Mouse (Mus musculus) midbrain, embryonic 14.5 days (tissue): ENCODE results near the gene Ccdc42. TPM values are rescaled to one million over a fixed set of nuclear protein-coding genes. Genes with fewer than 3 reads are reported as not detected.

Experiments used
- ATAC-seq: fragments of 200-750 bp; cut with Nextera tagmentation; 2 replicates; pipeline ENCODE4 v1.8.0; 2017; ENCODE audit warnings: moderate number of reproducible peaks, moderate library complexity; ENCODE audit not compliant: low FRiP score, low TSS enrichment
- DNase-seq: peaks from one replicate; pipeline ENCODE4 v3.0.0-alpha.2; 2015
- H3K27ac ChIP-seq: fragments of 300-500 bp; sonication (generic); replicated peaks from 2 replicates; pipeline ENCODE4 v1.5.1; 2014; ENCODE audit warnings: mild to moderate bottlenecking, low read depth, low read length, moderate library complexity
- H3K27me3 ChIP-seq: fragments of 300-500 bp; sonication (generic); 2 replicates; pipeline ENCODE4 v1.6.1; 2014; ENCODE audit warnings: low read length, control low read depth, mixed read lengths; ENCODE audit not compliant: control insufficient read depth, insufficient read depth
- H3K36me3 ChIP-seq: fragments of 300-500 bp; sonication (generic); 2 replicates; pipeline ENCODE4 v1.6.1; 2014; ENCODE audit warnings: low read length, control low read depth; ENCODE audit not compliant: control insufficient read depth, insufficient read depth
- H3K4me1 ChIP-seq: fragments of 300-500 bp; sonication (generic); 2 replicates; pipeline ENCODE4 v1.6.1; 2014; ENCODE audit warnings: mild to moderate bottlenecking, antibody characterized with exemption, low read length, control low read depth; ENCODE audit not compliant: control insufficient read depth, insufficient read depth
- H3K4me2 ChIP-seq: fragments of 300-500 bp; sonication (generic); 2 replicates; pipeline ENCODE4 v1.6.1; 2014; ENCODE audit warnings: mild to moderate bottlenecking, low read length, moderate library complexity
- H3K4me3 ChIP-seq: fragments of 300-500 bp; sonication (generic); replicated peaks from 2 replicates; pipeline ENCODE4 v1.5.1; 2014; ENCODE audit warnings: low read depth, low read length
- H3K9ac ChIP-seq: fragments of 300-500 bp; sonication (generic); replicated peaks from 2 replicates; pipeline ENCODE4 v1.6.1; 2014; ENCODE audit warnings: mild to moderate bottlenecking, low read length, moderate library complexity
- H3K9me3 ChIP-seq: fragments of 300-500 bp; sonication (generic); 2 replicates; pipeline ENCODE4 v1.6.1; 2016; ENCODE audit warnings: low read length, control low read depth, mixed read lengths; ENCODE audit not compliant: control insufficient read depth
- WGBS: fragments of 180-500 bp; shearing (Covaris S2); extraction: QIAGEN DNeasy Blood & Tissue Kit; methylation state at CpG from one replicate; pipeline ENCODE4 v1.1.7; 2014; 5-methylcytosine and 5-hydroxymethylcytosine counted together
- polyA plus RNA-seq: library from polyadenylated mRNA; unstranded; fragments of >200 nt; fragmentation: Nextera tagmentation; extraction: Ambion mirVana; gene quantifications from 2 replicates; pipeline ENCODE4 v1.2.1, GENCODE M21; 2014

Gene Ccdc42
- polyA plus RNA-seq, result 0.36 TPM in 1 of 2 replicates, not detected in the other

DNA sequence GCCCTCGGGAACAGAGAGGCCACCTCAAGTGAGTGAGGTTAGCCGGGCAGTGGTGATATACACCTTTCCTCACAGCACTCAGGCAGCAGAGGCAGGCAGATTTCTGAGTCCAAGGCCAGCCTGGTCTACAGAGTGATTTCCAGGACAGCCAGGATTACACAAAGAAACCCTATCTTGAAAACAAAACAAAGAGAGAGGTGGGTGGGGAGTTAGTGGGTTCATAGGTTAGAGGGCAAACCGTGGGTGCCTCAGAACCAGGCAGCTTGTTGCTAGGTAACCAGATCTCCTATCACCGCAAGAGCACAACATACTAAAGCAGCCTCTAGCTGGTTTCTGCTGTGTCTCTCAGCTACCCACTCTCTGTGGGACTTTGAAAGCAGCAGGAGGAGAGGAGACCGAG is at the start of gene Ccdc42:
Gene Ccdc42, plus strand, starts transcription at position 301 of the 400 bp plus-strand sequence.
- Histone ChIP-seq H3K4me1 (peaks cover 6% of the 10 kb centered on the region), H3K9me3 (no peaks in the 10 kb centered on the region), H3K4me3 (no peak within 1 kb of the TSS), H3K36me3 (no peaks in the 10 kb centered on the region), H3K27me3 (no peaks in the 10 kb centered on the region), H3K4me2 (no peak within 1 kb of the TSS), H3K9ac (no peak within 1 kb of the TSS), H3K27ac (no peak within 1 kb of the TSS)
- ATAC-seq (no peak), DNase-seq (no peak)
- WGBS, result 62% methylated on average over 5 of the region's 5 CpGs

DNA sequence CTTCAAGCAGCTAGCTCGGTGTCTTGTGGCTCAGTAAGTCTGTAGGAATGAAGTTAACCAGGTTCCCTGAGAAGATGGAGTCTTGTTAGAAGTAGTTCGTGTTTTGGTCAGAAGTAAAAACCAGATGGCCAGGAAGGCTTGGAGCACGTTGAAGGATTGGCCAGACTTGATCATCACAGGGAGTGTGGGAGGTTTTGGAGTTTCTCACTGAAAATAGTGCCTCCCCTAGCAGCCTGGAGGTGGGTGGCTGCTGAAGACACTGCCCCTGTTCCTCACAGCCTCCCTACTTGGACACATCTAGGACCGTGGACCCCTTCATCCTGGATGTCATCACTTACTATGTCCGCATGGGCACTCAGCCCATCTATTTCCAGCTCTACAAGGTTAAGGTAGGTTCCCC is 47.2 kb upstream of the Ccdc42 start:
- Histone ChIP-seq H3K9ac (no peak overlapping the region), H3K9me3 (no peaks in the 10 kb centered on the region), H3K4me3 (no peak overlapping the region), H3K4me1 (no peaks in the 10 kb centered on the region), H3K27ac (no peak overlapping the region), H3K4me2 (no peak overlapping the region), H3K36me3 (no peaks in the 10 kb centered on the region), H3K27me3 (no peaks in the 10 kb centered on the region)
- DNase-seq (no peak), ATAC-seq (no peak)
- 58% methylated on average over 5 of the region's 5 CpGs for WGBS

DNA sequence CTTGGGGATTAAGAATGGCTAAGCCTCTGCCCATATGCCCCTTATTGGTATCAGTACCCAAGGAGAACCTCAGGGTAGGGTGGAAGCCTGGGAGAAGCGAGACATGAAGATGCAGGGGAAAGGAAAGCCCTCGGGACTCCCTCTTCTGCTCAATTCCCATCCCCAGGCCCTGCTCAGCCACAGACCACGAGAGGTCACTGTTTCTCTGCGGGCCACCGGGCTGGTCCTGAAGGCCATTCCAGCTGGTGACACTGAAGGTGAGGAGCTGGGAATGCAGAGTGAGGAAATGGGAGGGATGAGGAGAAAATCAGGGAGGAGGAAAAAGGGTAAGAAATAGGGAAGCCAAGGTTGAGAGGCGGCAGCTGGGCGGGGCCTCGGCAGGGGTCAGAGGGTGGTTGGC is 42.3 kb upstream of the Ccdc42 start:
- Histone ChIP-seq H3K9ac (no peak overlapping the region), H3K9me3 (no peaks in the 10 kb centered on the region), H3K4me2 (no peak overlapping the region), H3K36me3 (no peaks in the 10 kb centered on the region), H3K4me3 (no peak overlapping the region), H3K27ac (no peak overlapping the region), H3K27me3 (no peaks in the 10 kb centered on the region), H3K4me1 (no peaks in the 10 kb centered on the region)
- ATAC-seq, result no peak
- 10% methylated on average over 8 of the region's 8 CpGs for WGBS
- peak; percentile 40 for DNase-seq

DNA sequence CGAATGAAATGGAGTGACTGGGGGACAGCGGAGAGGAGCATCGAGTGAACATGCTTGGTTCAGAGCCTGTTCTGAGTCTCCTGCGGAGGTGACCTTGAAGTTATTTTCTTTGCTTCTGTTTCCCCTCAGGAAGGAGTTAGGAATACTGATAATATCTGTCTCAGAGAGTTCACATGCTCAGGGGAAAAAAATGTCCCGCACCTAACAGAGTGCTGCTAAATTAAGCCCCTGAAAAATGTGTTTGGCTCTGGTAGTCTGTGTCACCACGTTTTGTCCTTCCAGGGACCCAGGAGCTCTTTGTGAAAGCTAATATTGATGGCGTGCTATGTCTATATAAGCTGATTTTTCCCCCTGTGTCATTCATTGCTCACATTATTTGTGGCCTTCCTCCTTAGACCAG is 41.6 kb upstream of the Ccdc42 start:
- no peaks in the 10 kb centered on the region for H3K27me3 ChIP-seq
- no peak overlapping the region for H3K9ac ChIP-seq
- no peaks in the 10 kb centered on the region for H3K4me1 ChIP-seq
- 63% methylated on average over 7 of the region's 7 CpGs for WGBS
- H3K9me3 ChIP-seq, result no peaks in the 10 kb centered on the region
- H3K36me3 ChIP-seq, result no peaks in the 10 kb centered on the region
- no peak for ATAC-seq
- H3K4me2 ChIP-seq, result no peak overlapping the region
- no peak for DNase-seq
- H3K27ac ChIP-seq, result no peak overlapping the region
- no peak overlapping the region for H3K4me3 ChIP-seq

DNA sequence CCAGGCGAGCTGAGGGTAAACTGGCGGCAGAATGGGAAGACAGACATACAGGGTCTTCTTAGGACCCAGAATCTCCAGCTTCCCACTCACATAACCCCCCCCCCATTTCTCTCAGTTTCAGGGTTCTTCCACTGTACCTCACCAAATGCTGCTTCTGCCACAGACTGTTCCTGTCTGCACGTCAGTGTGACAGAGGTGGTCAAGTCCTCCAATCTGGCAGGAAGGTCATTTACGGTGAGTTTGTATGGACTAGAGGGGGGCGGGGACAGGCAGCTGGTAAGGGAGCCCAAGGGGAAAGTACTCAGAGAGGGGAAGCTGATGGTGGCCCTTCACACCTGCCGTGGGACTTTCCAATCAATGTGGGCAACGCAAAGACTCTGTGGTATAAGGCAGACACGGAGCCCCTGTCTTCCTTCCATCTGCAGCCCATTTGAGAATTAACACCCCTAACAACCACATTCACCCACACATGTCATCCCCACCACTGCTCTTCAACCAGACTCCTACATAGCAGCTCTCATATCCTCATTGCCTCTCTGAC is 41.1 kb upstream of the Ccdc42 start:
- Histone ChIP-seq H3K9me3 (no peaks in the 10 kb centered on the region), H3K36me3 (no peaks in the 10 kb centered on the region), H3K4me1 (no peaks in the 10 kb centered on the region), H3K4me2 (no peak overlapping the region), H3K27me3 (no peaks in the 10 kb centered on the region), H3K9ac (no peak overlapping the region), H3K4me3 (no peak overlapping the region), H3K27ac (no peak overlapping the region)
- no peak for ATAC-seq
- DNase-seq, result no peak
- WGBS, result 88% methylated on average over 8 of the region's 8 CpGs

DNA sequence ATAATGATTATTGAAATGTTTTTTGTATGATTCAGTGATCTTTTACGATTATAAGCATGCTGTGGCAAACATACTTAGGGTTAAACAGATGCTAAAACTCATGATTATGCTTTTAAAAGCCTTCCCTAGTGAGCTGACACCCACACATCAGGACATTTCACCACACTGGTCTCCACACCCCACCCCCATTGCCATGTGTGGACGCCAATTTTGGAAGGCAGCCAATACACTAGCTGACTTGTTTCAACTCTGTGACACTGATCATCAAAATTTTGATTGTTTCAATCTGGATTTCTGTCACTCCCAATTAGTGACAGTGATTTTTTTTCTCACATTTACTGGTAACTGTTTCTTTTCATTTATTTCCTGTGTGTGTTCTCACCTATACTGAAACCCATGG is 39.3 kb upstream of the Ccdc42 start:
- H3K9ac ChIP-seq, result no peak overlapping the region
- 69% methylated on average over 2 of the region's 2 CpGs for WGBS
- no peak overlapping the region for H3K4me3 ChIP-seq
- no peaks in the 10 kb centered on the region for H3K27me3 ChIP-seq
- DNase-seq (no peak), ATAC-seq (no peak)
- no peaks in the 10 kb centered on the region for H3K4me1 ChIP-seq
- no peak overlapping the region for H3K27ac ChIP-seq
- no peaks in the 10 kb centered on the region for H3K36me3 ChIP-seq
- no peaks in the 10 kb centered on the region for H3K9me3 ChIP-seq
- no peak overlapping the region for H3K4me2 ChIP-seq

DNA sequence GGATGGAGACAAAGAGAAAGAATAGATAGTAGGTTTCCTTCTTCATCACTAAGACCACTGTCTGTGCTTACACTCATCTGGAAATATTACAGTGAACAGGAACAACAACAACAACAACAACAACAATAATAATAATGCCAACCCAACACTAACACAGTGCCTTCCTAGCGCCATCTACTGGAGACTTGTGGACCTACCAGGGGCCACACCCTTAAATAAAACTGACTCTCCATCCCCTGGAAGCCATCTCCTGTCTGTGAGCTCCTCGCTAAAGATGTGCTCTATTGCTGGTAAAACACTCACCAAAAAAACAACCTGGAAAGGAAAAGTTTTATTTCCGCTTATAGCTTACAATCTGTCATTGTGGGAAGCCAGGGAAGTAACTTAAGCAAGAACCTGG is 37.2 kb upstream of the Ccdc42 start:
- Histone ChIP-seq H3K9me3 (no peaks in the 10 kb centered on the region), H3K27ac (no peak overlapping the region), H3K4me3 (no peak overlapping the region), H3K27me3 (no peaks in the 10 kb centered on the region), H3K4me1 (no peaks in the 10 kb centered on the region), H3K36me3 (no peaks in the 10 kb centered on the region), H3K9ac (no peak overlapping the region), H3K4me2 (no peak overlapping the region)
- DNase-seq, result no peak
- 57% methylated on average over 3 of the region's 3 CpGs for WGBS
- ATAC-seq, result no peak

DNA sequence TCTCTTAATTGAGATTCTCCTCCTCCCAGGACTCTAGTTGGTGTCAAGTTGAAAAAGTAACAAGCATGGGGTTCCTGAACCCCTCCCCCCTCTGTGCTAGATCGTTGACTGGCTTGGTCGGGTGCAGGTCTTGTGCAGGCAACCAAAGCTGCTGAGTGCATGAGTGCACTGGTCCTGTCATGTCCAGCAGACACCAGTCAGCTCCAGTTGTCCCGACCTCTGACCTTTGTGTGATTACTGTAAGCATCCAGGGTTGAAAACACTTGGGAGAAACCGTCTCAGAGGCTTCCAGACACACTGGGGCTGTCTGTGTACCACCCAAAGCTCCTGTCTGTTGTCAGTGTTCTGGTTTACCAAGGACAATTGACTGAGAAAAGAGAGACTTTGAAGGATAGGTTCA is 36.5 kb upstream of the Ccdc42 start:
- Histone ChIP-seq H3K9me3 (no peaks in the 10 kb centered on the region), H3K4me3 (no peak overlapping the region), H3K27ac (no peak overlapping the region), H3K27me3 (no peaks in the 10 kb centered on the region), H3K4me2 (no peak overlapping the region), H3K9ac (no peak overlapping the region), H3K4me1 (no peaks in the 10 kb centered on the region), H3K36me3 (no peaks in the 10 kb centered on the region)
- ATAC-seq (no peak), DNase-seq (no peak)
- 56% methylated on average over 4 of the region's 4 CpGs for WGBS

DNA sequence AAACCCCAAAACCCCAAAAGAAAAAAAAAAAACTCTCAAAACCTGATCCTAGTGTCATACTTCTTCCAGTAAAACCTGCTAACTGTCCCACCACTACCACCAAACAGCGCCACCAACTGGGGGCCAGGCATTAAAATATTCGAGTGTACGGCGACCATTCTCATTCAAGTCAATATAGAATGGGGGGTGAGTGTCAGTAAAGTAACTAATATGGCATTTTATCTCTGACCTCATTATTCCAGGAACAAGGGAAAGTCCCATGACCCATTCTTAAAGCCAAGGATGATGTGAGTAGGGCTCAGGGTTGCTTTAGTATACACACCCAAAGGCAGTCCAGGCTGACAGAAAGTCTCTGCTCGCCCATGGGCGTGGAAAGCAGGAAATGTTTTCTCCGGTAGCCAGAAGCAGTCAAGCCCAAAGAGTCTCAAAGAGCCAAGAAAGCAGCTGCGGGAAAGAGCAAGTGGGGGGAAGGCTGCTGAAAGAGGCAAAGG is 32.8 kb upstream of the Ccdc42 start:
- Histone ChIP-seq H3K36me3 (no peaks in the 10 kb centered on the region), H3K27me3 (no peaks in the 10 kb centered on the region), H3K4me1 (no peaks in the 10 kb centered on the region), H3K4me3 (no peak overlapping the region), H3K27ac (no peak overlapping the region), H3K9me3 (no peaks in the 10 kb centered on the region), H3K9ac (no peak overlapping the region), H3K4me2 (no peak overlapping the region)
- no peak for ATAC-seq
- WGBS, result 47% methylated on average over 8 of the region's 8 CpGs
- no peak for DNase-seq
